Mouse (Mus musculus): ENCODE results near the gene Hlf. TPM values are rescaled to one million over a fixed set of nuclear protein-coding genes. Genes with fewer than 3 reads are reported as not detected.

Hlf gene
- polyA plus RNA-seq, 1 experiment from 2014 or later = 3.3 TPM

GRCm38 (mm10) chr11:90356495-90357304 is 34.0 kb downstream of the Hlf start:
- peaks cover 41% of the 10 kb centered on the region for H3K4me1 ChIP-seq
- no peak overlapping the region for H3K4me3 ChIP-seq
- H3K27ac ChIP-seq (replicated peaks) = peak overlapping the region; percentile 64
- peak overlapping the region; percentile 33; the same call in 1 of the 2 replicates for H3K9ac ChIP-seq
- no peaks in the 10 kb centered on the region for H3K36me3 ChIP-seq
- 0 out of 2 replicates have a peak, but pooled peaks cover 2% of the 10 kb centered on the region for H3K9me3 ChIP-seq
- WGBS = 40% methylated on average over 9 of the region's 9 CpGs
- ATAC-seq (ENCODE audit: extremely low read depth, insufficient number of reproducible peaks, low FRiP score, low TSS enrichment) = no peak
- peak overlapping the region; percentile 44 for H3K4me2 ChIP-seq
- H3K27me3 ChIP-seq (replicated peaks) = 0 out of 2 replicates have a peak, but pooled peaks cover 5% of the 10 kb centered on the region

- Histone ChIP-seq H3K4me3 (no peak overlapping the region), H3K27me3 (replicated peaks) (0 out of 2 replicates have a peak, but pooled peaks cover 5% of the 10 kb centered on the region), H3K9me3 (0 out of 2 replicates have a peak, but pooled peaks cover 4% of the 10 kb centered on the region), H3K4me2 (peak overlapping the region; percentile 44), H3K36me3 (no peaks in the 10 kb centered on the region), H3K9ac (no peak overlapping the region; the same call in 1 of the 2 replicates), H3K4me1 (peaks cover 41% of the 10 kb centered on the region), H3K27ac (replicated peaks) (peak overlapping the region; percentile 64)
- whole genome bisulfite sequencing = 15% methylated on average over 3 of the region's 3 CpGs
- ATAC-seq (ENCODE audit: extremely low read depth, insufficient number of reproducible peaks, low FRiP score, low TSS enrichment) = 0 out of 2 replicates have a peak, but pooled peaks have one; percentile 12
These were observed 34.7 kb downstream of the Hlf start for GRCm38 (mm10) chr11:90356036-90356435.

- H3K4me2 ChIP-seq = no peak overlapping the region
- ATAC-seq (ENCODE audit: extremely low read depth, insufficient number of reproducible peaks, low FRiP score, low TSS enrichment) = no peak
- peaks cover 41% of the 10 kb centered on the region for H3K4me1 ChIP-seq
- H3K27me3 ChIP-seq (replicated peaks) = 0 out of 2 replicates have a peak, but pooled peaks cover 5% of the 10 kb centered on the region
- 31% methylated on average over 7 of the region's 7 CpGs for WGBS
- H3K36me3 ChIP-seq = no peaks in the 10 kb centered on the region
- no peak overlapping the region for H3K4me3 ChIP-seq
- H3K9ac ChIP-seq = no peak overlapping the region
- 0 out of 2 replicates have a peak, but pooled peaks cover 4% of the 10 kb centered on the region for H3K9me3 ChIP-seq
- H3K27ac ChIP-seq (replicated peaks) = peak overlapping the region; percentile 64
These were observed 35.4 kb downstream of the Hlf start for GRCm38 (mm10) chr11:90355270-90355681.

GRCm38 (mm10) chr11:90352696-90353095 is 38.0 kb downstream of the Hlf start:
- Histone ChIP-seq H3K27ac (replicated peaks) (no peak overlapping the region), H3K4me1 (peaks cover 30% of the 10 kb centered on the region), H3K9ac (no peak overlapping the region), H3K4me3 (no peak overlapping the region), H3K27me3 (replicated peaks) (0 out of 2 replicates have a peak, but pooled peaks cover 5% of the 10 kb centered on the region), H3K36me3 (no peaks in the 10 kb centered on the region), H3K9me3 (0 out of 2 replicates have a peak, but pooled peaks cover 4% of the 10 kb centered on the region), H3K4me2 (no peak overlapping the region)
- no peak for ATAC-seq (ENCODE audit: extremely low read depth, insufficient number of reproducible peaks, low FRiP score, low TSS enrichment)
- 79% methylated on average over 7 of the region's 7 CpGs for WGBS

GRCm38 (mm10) chr11:90350153-90350512 is 40.6 kb downstream of the Hlf start:
- 0 out of 2 replicates have a peak, but pooled peaks cover 4% of the 10 kb centered on the region for H3K9me3 ChIP-seq
- ATAC-seq (ENCODE audit: extremely low read depth, insufficient number of reproducible peaks, low FRiP score, low TSS enrichment) = no peak
- peaks cover 4% of the 10 kb centered on the region for H3K4me1 ChIP-seq
- no peak overlapping the region for H3K27ac ChIP-seq (replicated peaks)
- H3K9ac ChIP-seq = no peak overlapping the region
- 49% methylated on average over 4 of the region's 4 CpGs for WGBS
- H3K4me2 ChIP-seq = no peak overlapping the region
- H3K27me3 ChIP-seq (replicated peaks) = 0 out of 2 replicates have a peak, but pooled peaks cover 5% of the 10 kb centered on the region
- H3K36me3 ChIP-seq = 0 out of 2 replicates have a peak, but pooled peaks cover 3% of the 10 kb centered on the region
- no peak overlapping the region for H3K4me3 ChIP-seq

- Histone ChIP-seq H3K9ac (no peak overlapping the region), H3K9me3 (0 out of 2 replicates have a peak, but pooled peaks cover 4% of the 10 kb centered on the region), H3K4me2 (no peak overlapping the region), H3K27ac (replicated peaks) (no peak overlapping the region), H3K4me3 (no peak overlapping the region), H3K36me3 (0 out of 2 replicates have a peak, but pooled peaks cover 3% of the 10 kb centered on the region), H3K4me1 (no peaks in the 10 kb centered on the region), H3K27me3 (replicated peaks) (0 out of 2 replicates have a peak, but pooled peaks cover 5% of the 10 kb centered on the region)
- WGBS = 77% methylated on average over 6 of the region's 6 CpGs
- no peak for ATAC-seq (ENCODE audit: extremely low read depth, insufficient number of reproducible peaks, low FRiP score, low TSS enrichment)
These were observed 41.1 kb downstream of the Hlf start for GRCm38 (mm10) chr11:90349486-90350152.

- Histone ChIP-seq H3K4me1 (no peaks in the 10 kb centered on the region), H3K27me3 (replicated peaks) (no peaks in the 10 kb centered on the region), H3K9ac (no peak overlapping the region), H3K4me3 (no peak overlapping the region), H3K4me2 (no peak overlapping the region), H3K36me3 (0 out of 2 replicates have a peak, but pooled peaks cover 3% of the 10 kb centered on the region), H3K9me3 (0 out of 2 replicates have a peak, but pooled peaks cover 4% of the 10 kb centered on the region), H3K27ac (replicated peaks) (no peak overlapping the region)
- no peak for ATAC-seq (ENCODE audit: extremely low read depth, insufficient number of reproducible peaks, low FRiP score, low TSS enrichment)
- WGBS = 70% methylated on average over 13 of the region's 13 CpGs
These were observed 42.8 kb downstream of the Hlf start for GRCm38 (mm10) chr11:90347667-90348459.

GRCm38 (mm10) chr11:90345746-90346145 is 44.9 kb downstream of the Hlf start:
- no peak overlapping the region for H3K9ac ChIP-seq
- H3K36me3 ChIP-seq = 0 out of 2 replicates have a peak, but pooled peaks cover 3% of the 10 kb centered on the region
- no peaks in the 10 kb centered on the region for H3K27me3 ChIP-seq (replicated peaks)
- no peaks in the 10 kb centered on the region for H3K4me1 ChIP-seq
- 90% methylated on average over 11 of the region's 11 CpGs for WGBS
- no peak overlapping the region for H3K27ac ChIP-seq (replicated peaks)
- H3K4me3 ChIP-seq = no peak overlapping the region
- no peaks in the 10 kb centered on the region for H3K9me3 ChIP-seq
- H3K4me2 ChIP-seq = no peak overlapping the region
- no peak for ATAC-seq (ENCODE audit: extremely low read depth, insufficient number of reproducible peaks, low FRiP score, low TSS enrichment)

GRCm38 (mm10) chr11:90342858-90343257 is 47.8 kb downstream of the Hlf start:
- Histone ChIP-seq H3K9ac (no peak overlapping the region), H3K9me3 (no peaks in the 10 kb centered on the region), H3K27me3 (replicated peaks) (no peaks in the 10 kb centered on the region), H3K4me3 (no peak overlapping the region), H3K4me1 (no peaks in the 10 kb centered on the region), H3K36me3 (0 out of 2 replicates have a peak, but pooled peaks cover 3% of the 10 kb centered on the region), H3K27ac (replicated peaks) (no peak overlapping the region), H3K4me2 (no peak overlapping the region)
- 82% methylated on average over 5 of the region's 5 CpGs for WGBS
- no peak for ATAC-seq (ENCODE audit: extremely low read depth, insufficient number of reproducible peaks, low FRiP score, low TSS enrichment)

- ATAC-seq (ENCODE audit: extremely low read depth, insufficient number of reproducible peaks, low FRiP score, low TSS enrichment) = no peak
- H3K4me2 ChIP-seq = no peak overlapping the region
- H3K9me3 ChIP-seq = no peaks in the 10 kb centered on the region
- WGBS = 71% methylated on average over 5 of the region's 5 CpGs
- no peak overlapping the region for H3K27ac ChIP-seq (replicated peaks)
- no peak overlapping the region for H3K9ac ChIP-seq
- no peak overlapping the region for H3K4me3 ChIP-seq
- no peaks in the 10 kb centered on the region for H3K4me1 ChIP-seq
- H3K36me3 ChIP-seq = 0 out of 2 replicates have a peak, but pooled peaks cover 3% of the 10 kb centered on the region
- H3K27me3 ChIP-seq (replicated peaks) = no peaks in the 10 kb centered on the region
These were observed 48.4 kb downstream of the Hlf start for GRCm38 (mm10) chr11:90342267-90342666.

All from heart, embryonic 13.5 days (tissue).